Mouse (Mus musculus): Measurements from ENCODE around the gene Gm8229.
"Not testable (repeated sequence)": the region's sequence is repeated elsewhere in the genome, so short reads cannot be mapped to it uniquely, and the experiment has no call there.

Gm8229 gene

GRCm38 (mm10) chr14:44365057-44365456, at the start of gene Gm8229:
Gene Gm8229, plus strand, starts transcription at chr14:44365357.
- not testable (repeated sequence) for DNase-seq (ENCODE audit: low read depth, low spot score)

- DNase-seq (ENCODE audit: low read depth, low spot score) = not testable (repeated sequence)
Measured at GRCm38 (mm10) chr14:44338484-44338883, 26.7 kb upstream of the Gm8229 start, which contains the start of gene Gm5930. Gene Gm5930, minus strand, starts transcription at chr14:44338584.

GRCm38 (mm10) chr14:44361416-44361815, 3.7 kb upstream of the Gm8229 start:
- not testable (repeated sequence) for DNase-seq (ENCODE audit: low read depth, low spot score)

GRCm38 (mm10) chr14:44362301-44362700, 2.9 kb upstream of the Gm8229 start:
- not testable (repeated sequence) for DNase-seq (ENCODE audit: low read depth, low spot score)

- not testable (repeated sequence) for DNase-seq (ENCODE audit: low read depth, low spot score)
Measured at GRCm38 (mm10) chr14:44384233-44384632, 19.1 kb downstream of the Gm8229 start.

- DNase-seq (ENCODE audit: low read depth, low spot score) = not testable (repeated sequence)
Measured at GRCm38 (mm10) chr14:44410588-44410987, 45.4 kb downstream of the Gm8229 start, which contains the start of gene Gm3371. Gene Gm3371, minus strand, starts transcription at chr14:44410688.

All from mesoderm, embryonic 11.5 days (tissue).